Mouse (Mus musculus): Measurements from ENCODE around the gene Mast4. TPM values are rescaled to one million over a fixed set of nuclear protein-coding genes. Genes with fewer than 3 reads are reported as not detected.

Mast4 gene
- total and polyA plus RNA-seq, 3 experiments, result 2.7 to 7.0 TPM; not detected in 1

- no peak for TF ChIP-seq EP300 (IDR thresholded peaks at IDR 0.05; ENCODE audit: low read depth in 1 of 2, low read length in 2 of 2)
- no peak for TF ChIP-seq ETS1 (IDR thresholded peaks at IDR 0.05; ENCODE audit: low read depth, low read length)
- TF ChIP-seq NELFE (IDR thresholded peaks at IDR 0.05; ENCODE audit: low read depth, low read length), result no peak
- no peak for TF ChIP-seq POLR2AphosphoS2 (IDR thresholded peaks at IDR 0.05; ENCODE audit: low read length)
- no peak for TF ChIP-seq MYC (IDR thresholded peaks at IDR 0.05; ENCODE audit: low read depth, low read length)
- TF ChIP-seq USF1 (IDR thresholded peaks at IDR 0.05; ENCODE audit: low read depth, low read length), result no peak
- no peak for TF ChIP-seq POLR2AphosphoS5 (IDR thresholded peaks at IDR 0.05; ENCODE audit: borderline replicate concordance, low read depth, low read length)
- TF ChIP-seq USF2 (IDR thresholded peaks at IDR 0.05; ENCODE audit: borderline replicate concordance in 1 of 2, insufficient read depth in 1 of 2, low read depth in 1 of 2, low read length in 2 of 2), result no peak
- no peak for TF ChIP-seq CHD2 (IDR thresholded peaks at IDR 0.05; ENCODE audit: low read length)
- H3K79me2 ChIP-seq (ENCODE audit: control insufficient read depth, insufficient read depth, low read length, poor library complexity), result no peaks in the 10 kb centered on the region
Measured at GRCm38 (mm10) chr13:103121796-103122792, 212.2 kb downstream of the Mast4 start.

GRCm38 (mm10) chr13:103120669-103121131 is 213.6 kb downstream of the Mast4 start:
- H3K4me1 ChIP-seq (ENCODE audit: control insufficient read depth in 1 of 2, insufficient read depth in 2 of 2, low read length in 2 of 2), result no peaks in the 10 kb centered on the region
- H3K9ac ChIP-seq (ENCODE audit: control insufficient read depth, low read depth, low read length, poor library complexity, severe bottlenecking), result no peak overlapping the region
- no peak overlapping the region for H3K4me3 ChIP-seq (ENCODE audit: control insufficient read depth in 1 of 2, insufficient read depth in 1 of 2, low read depth in 2 of 2, low read length in 2 of 2)
- H3K27me3 ChIP-seq (ENCODE audit: control insufficient read depth in 1 of 2, insufficient read depth in 2 of 2, low read length in 2 of 2), result no peaks in the 10 kb centered on the region
- H3K9me3 ChIP-seq (replicated peaks; ENCODE audit: insufficient read depth, low read length), result no peaks in the 10 kb centered on the region
- H3K27ac ChIP-seq (ENCODE audit: control insufficient read depth, low read depth, low read length), result no peak overlapping the region
- no peaks in the 10 kb centered on the region for H3K36me3 ChIP-seq (ENCODE audit: control insufficient read depth in 1 of 2, insufficient read depth in 2 of 2, low read length in 2 of 2)
- no peaks in the 10 kb centered on the region for H3K79me2 ChIP-seq (ENCODE audit: control insufficient read depth, insufficient read depth, low read length, poor library complexity)
- DNase-seq (ENCODE audit: low read depth, low spot score), result no peak
- TF ChIP-seq MYB (IDR thresholded peaks at IDR 0.05; ENCODE audit: low read depth, low read length) (no peak), USF2 (IDR thresholded peaks at IDR 0.05; ENCODE audit: borderline replicate concordance in 1 of 2, insufficient read depth in 1 of 2, low read depth in 1 of 2, low read length in 2 of 2) (no peak), MYC (IDR thresholded peaks at IDR 0.05; ENCODE audit: low read depth, low read length) (no peak), POLR2AphosphoS5 (IDR thresholded peaks at IDR 0.05; ENCODE audit: borderline replicate concordance, low read depth, low read length) (no peak), BHLHE40 (IDR thresholded peaks at IDR 0.05; ENCODE audit: borderline replicate concordance, low read depth, low read length) (no peak), KAT2A (conservative IDR thresholded peaks at IDR 0.05; ENCODE audit: low read depth, low read length) (no peak), GATA1 (IDR thresholded peaks at IDR 0.05; ENCODE audit: low read depth, low read length) (no peak), ETS1 (IDR thresholded peaks at IDR 0.05; ENCODE audit: low read depth, low read length) (no peak), JUND (IDR thresholded peaks at IDR 0.05; ENCODE audit: low read depth, low read length) (no peak), NELFE (IDR thresholded peaks at IDR 0.05; ENCODE audit: low read depth, low read length) (no peak), RCOR1 (IDR thresholded peaks at IDR 0.05; ENCODE audit: low read depth, low read length) (no peak), TAL1 (IDR thresholded peaks at IDR 0.05; ENCODE audit: low read length) (no peak), POLR2AphosphoS2 (IDR thresholded peaks at IDR 0.05; ENCODE audit: low read length) (no peak), MAZ (IDR thresholded peaks at IDR 0.05; ENCODE audit: low read depth, low read length) (no peak)

More at GRCm38 (mm10) chr13:103121796-103122792, 212.2 kb downstream of the Mast4 start:
- no peaks in the 10 kb centered on the region for H3K9me3 ChIP-seq (replicated peaks; ENCODE audit: insufficient read depth, low read length)
- H3K4me1 ChIP-seq (ENCODE audit: control insufficient read depth in 1 of 2, insufficient read depth in 2 of 2, low read length in 2 of 2), result no peaks in the 10 kb centered on the region
- H3K27me3 ChIP-seq (ENCODE audit: control insufficient read depth in 1 of 2, insufficient read depth in 2 of 2, low read length in 2 of 2), result no peaks in the 10 kb centered on the region
- no peak overlapping the region for H3K27ac ChIP-seq (ENCODE audit: control insufficient read depth, low read depth, low read length)
- no peak for DNase-seq (ENCODE audit: low read depth, low spot score)
- H3K4me3 ChIP-seq (ENCODE audit: control insufficient read depth in 1 of 2, insufficient read depth in 1 of 2, low read depth in 2 of 2, low read length in 2 of 2), result no peak overlapping the region
- no peaks in the 10 kb centered on the region for H3K36me3 ChIP-seq (ENCODE audit: control insufficient read depth in 1 of 2, insufficient read depth in 2 of 2, low read length in 2 of 2)
- H3K9ac ChIP-seq (ENCODE audit: control insufficient read depth, low read depth, low read length, poor library complexity, severe bottlenecking), result no peak overlapping the region

Measured in MEL (cell line).